Mouse (Mus musculus) cerebellum, adult 2 months (tissue): ENCODE results near the gene Cyp2a5.
"Not testable (repeated sequence)": the region's sequence is repeated elsewhere in the genome, so short reads cannot be mapped to it uniquely, and the experiment has no call there.

Source experiments
- CTCF ChIP-seq: fragments of 200-500 bp; IDR thresholded peaks from 2 replicates; pipeline ENCODE4 v1.5.1; 2011; ENCODE audit warnings: low read depth, mild to moderate bottlenecking, control low read depth, low read length, moderate library complexity, borderline replicate concordance; ENCODE audit not compliant: insufficient read depth
- POLR2A ChIP-seq: fragments of 200-500 bp; IDR thresholded peaks from 2 replicates; pipeline ENCODE4 v1.6.1; 2011; ENCODE audit warnings: low read length, control low read depth, borderline replicate concordance; ENCODE audit not compliant: insufficient read depth

DNA sequence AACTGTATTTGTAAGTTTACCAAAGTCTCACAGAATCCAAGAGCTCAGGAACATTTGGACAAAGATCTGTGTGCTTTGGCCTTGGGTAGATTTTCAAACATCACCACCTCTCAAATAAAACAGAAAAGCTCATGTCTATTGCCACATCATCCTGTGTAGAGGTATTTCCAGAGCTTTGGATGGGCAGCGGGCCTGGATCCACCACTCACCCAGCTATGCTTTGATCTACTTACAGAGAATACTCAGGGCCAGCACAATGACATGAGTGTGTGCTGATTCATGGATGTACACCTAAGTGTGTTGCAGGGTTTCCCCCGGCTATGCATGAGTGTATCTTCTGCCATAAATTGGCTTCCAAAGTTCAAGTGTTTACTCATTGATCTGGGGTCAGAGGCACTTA, 8.3 kb downstream of the Cyp2a5 start:
- TF ChIP-seq POLR2A, CTCF: not testable (repeated sequence)
